Comparison of ENCODE assay signal across 22 mouse cellular contexts in genomic region chr14:60170845-60171610, GRCm38 (mm10). TPM values are rescaled to one million over a fixed set of nuclear protein-coding genes. Genes with fewer than 3 reads are reported as not detected.
DNase-seq lines count a peak whose midpoint lies in the region; ATAC-seq and TF ChIP-seq lines count a peak whose summit lies in the region.
"Had no signal": no experiment of that assay in that cellular context is flagged by ENCODE, and none has a peak within 500 bp of the region (broad histone marks: within the 10 kb centered on the region; RNA-seq: fewer than 3 reads in every experiment).

No protein-coding gene starts in this region.

- no peaks in the 10 kb centered on the region for H3K79me2 ChIP-seq in heart, adult 2 months (replicated peaks; ENCODE audit: control insufficient read depth, insufficient read depth, low read length)

- no peak overlapping the region for H3K4me2 ChIP-seq in heart, embryonic 13.5 days
- H3K4me2 ChIP-seq in stomach, embryonic 16.5 days (ENCODE audit: low read depth, low read length), result 0 out of 2 replicates have a peak overlapping the region, but pooled peaks have one; percentile 2
- H3K4me2 ChIP-seq: hindbrain, embryonic 15.5 days; limb, embryonic 13.5 days; liver, embryonic 13.5 days; lung, embryonic 14.5 days; neural tube, embryonic 13.5 days had no signal

- H3K27ac ChIP-seq in heart, embryonic 13.5 days (replicated peaks), result peak overlapping the region; percentile 89; the same call in 1 of the 2 replicates
- H3K27ac ChIP-seq in heart, adult 2 months, result no peak overlapping the region
- peak overlapping the region; percentile 63; the same call in 1 of the 2 replicates for H3K27ac ChIP-seq in stomach, embryonic 16.5 days (ENCODE audit: low read length)
- H3K27ac ChIP-seq: hindbrain, embryonic 15.5 days; limb, embryonic 13.5 days; liver, embryonic 13.5 days; midbrain, embryonic 10.5 days; neural tube, embryonic 13.5 days had no signal

- peaks cover 16% of the 10 kb centered on the region for H3K27me3 ChIP-seq in heart, embryonic 13.5 days (replicated peaks)
- no peaks in the 10 kb centered on the region; the same call in 1 of the 2 replicates for H3K27me3 ChIP-seq in heart, adult 2 months (ENCODE audit: control insufficient read depth, insufficient read depth, low read length)
- peaks cover 3% of the 10 kb centered on the region; the same call in 1 of the 2 replicates for H3K27me3 ChIP-seq in stomach, embryonic 16.5 days (ENCODE audit: control insufficient read depth, insufficient read depth, low read length)

- no peak for TF ChIP-seq EP300 in heart, adult 2 months (IDR thresholded peaks at IDR 0.05; ENCODE audit: insufficient read depth, low read depth, low read length)

- H3K9ac ChIP-seq in heart, embryonic 13.5 days, result no peak overlapping the region
- no peak overlapping the region for H3K9ac ChIP-seq in heart, adult 2 months (ENCODE audit: low read depth, low read length)
- H3K9ac ChIP-seq in stomach, embryonic 16.5 days (ENCODE audit: low read length), result no peak overlapping the region
- H3K9ac ChIP-seq: hindbrain, embryonic 15.5 days; limb, embryonic 13.5 days; liver, embryonic 13.5 days; lung, embryonic 14.5 days; neural tube, embryonic 13.5 days had no signal

- no peak for TF ChIP-seq CTCF in heart, adult 2 months (IDR thresholded peaks at IDR 0.05)

- no peak for TF ChIP-seq POLR2A in heart, adult 2 months (IDR thresholded peaks at IDR 0.05; ENCODE audit: insufficient read depth, low read depth, low read length)

- H3K4me1 ChIP-seq in heart, embryonic 13.5 days, result peaks cover 38% of the 10 kb centered on the region
- H3K4me1 ChIP-seq in heart, adult 2 months (ENCODE audit: control insufficient read depth, insufficient read depth, low read length), result peaks cover 2% of the 10 kb centered on the region; the same call in 1 of the 2 replicates
- 0 out of 2 replicates have a peak, but pooled peaks cover 3% of the 10 kb centered on the region for H3K4me1 ChIP-seq in stomach, embryonic 16.5 days (ENCODE audit: control insufficient read depth, insufficient read depth, low read length)
- H3K4me1 ChIP-seq: limb, embryonic 13.5 days had no signal

- 77% methylated on average over 16 of the region's 16 CpGs for WGBS in heart, embryonic 13.5 days
- 74% methylated on average over 16 of the region's 16 CpGs for WGBS in heart, adult 2 months
- 19% methylated on average over 16 of the region's 16 CpGs for WGBS in large intestine, adult 2 months
- WGBS in stomach, embryonic 16.5 days, result 66% methylated on average over 16 of the region's 16 CpGs

- no peak for DNase-seq in heart, adult 2 months
- DNase-seq in urinary bladder, adult 18-20 months (ENCODE audit: low spot score in 2 of 2), result peak; percentile 41 to 46
- no peak for DNase-seq in urinary bladder, postnatal 4 days (ENCODE audit: low spot score in 2 of 2)
- DNase-seq in large intestine, adult 2 months (ENCODE audit: low read depth, low spot score), result peak; percentile 83
- DNase-seq in ovary, adult 18-20 months (ENCODE audit: low spot score), result no peak
- DNase-seq: cerebellum, adult 2 months; cerebellum, postnatal 36 days; gastrocnemius, postnatal 10 days; heart, postnatal 4 days; kidney, adult 8-10 months; kidney, postnatal 36 days; liver, embryonic 13.5 days; lung, embryonic 14.5 days; lung, postnatal 36 days; thymus, adult 18-20 months; thymus, postnatal 4 days had no signal

- intact Hi-C loops in heart, adult 2 months (cut with DNase I), result no loop called here

- H3K36me3 ChIP-seq in heart, embryonic 13.5 days, result no peaks in the 10 kb centered on the region
- H3K36me3 ChIP-seq in heart, adult 2 months (ENCODE audit: control insufficient read depth, insufficient read depth, low read length), result no peaks in the 10 kb centered on the region
- no peaks in the 10 kb centered on the region for H3K36me3 ChIP-seq in stomach, embryonic 16.5 days (ENCODE audit: control insufficient read depth, insufficient read depth, low read length)
- H3K36me3 ChIP-seq: hindbrain, embryonic 15.5 days; limb, embryonic 13.5 days; liver, embryonic 13.5 days; midbrain, embryonic 10.5 days; neural tube, embryonic 13.5 days had no signal

- ATAC-seq in heart, embryonic 13.5 days (ENCODE audit: extremely low read depth, insufficient number of reproducible peaks, low FRiP score, low TSS enrichment), result no peak
- peak; percentile 61; the same call in 1 of the 2 replicates for ATAC-seq in stomach, embryonic 16.5 days (ENCODE audit: insufficient read depth, low FRiP score)

- H3K4me3 ChIP-seq in heart, embryonic 13.5 days, result no peak overlapping the region
- no peak overlapping the region for H3K4me3 ChIP-seq in heart, adult 2 months
- H3K4me3 ChIP-seq in stomach, embryonic 16.5 days (replicated peaks; ENCODE audit: low read length), result no peak overlapping the region
- H3K4me3 ChIP-seq: hindbrain, embryonic 15.5 days; limb, embryonic 13.5 days; liver, embryonic 13.5 days; midbrain, embryonic 10.5 days; neural tube, embryonic 13.5 days had no signal

- no peaks in the 10 kb centered on the region for H3K9me3 ChIP-seq in heart, embryonic 13.5 days
- no peaks in the 10 kb centered on the region for H3K9me3 ChIP-seq in stomach, embryonic 16.5 days (replicated peaks; ENCODE audit: control insufficient read depth, low read length)
- H3K9me3 ChIP-seq: hindbrain, embryonic 15.5 days; limb, embryonic 13.5 days; liver, embryonic 13.5 days; midbrain, embryonic 10.5 days; neural tube, embryonic 13.5 days had no signal

RNA-seq across cellular contexts. Expression of gene Atp8a2, which starts 26.0 kb away (rescaled TPM):
- 6.7 and 7.0 TPM in 2 replicates for polyA plus RNA-seq in heart, embryonic 13.5 days (2015; fragmentation: Nextera tagmentation; extraction: Ambion mirVana)
- total RNA-seq in heart, adult 2 months (2021), result 1 to 10 TPM; 3.1 to 4.3 TPM
- polyA plus RNA-seq in heart, adult 2 months (2012; rRNA removed), result 1.8 and 2.2 TPM in 2 replicates
- 2.4 and 2.6 TPM in 2 replicates for polyA plus RNA-seq in large intestine, adult 2 months (2012; rRNA removed)
- polyA plus RNA-seq in stomach, embryonic 16.5 days (2015; fragmentation: Nextera tagmentation; extraction: Ambion mirVana), result 5.2 and 5.4 TPM in 2 replicates

Comparison
In these comparisons a context has a peak if more than half of its experiments do, and no peak if none do; other contexts are left out.
1. DNase-seq: peak in urinary bladder, adult 18-20 months (2 of 2) and large intestine, adult 2 months (single experiment); none in heart, adult 2 months (0 of 2), urinary bladder, postnatal 4 days (0 of 2) and ovary, adult 18-20 months (single experiment).